Mouse (Mus musculus): ENCODE results near the gene Lrrc45.
"Not testable (repeated sequence)": the region's sequence is repeated elsewhere in the genome, so short reads cannot be mapped to it uniquely, and the experiment has no call there.

Lrrc45 gene

DNA sequence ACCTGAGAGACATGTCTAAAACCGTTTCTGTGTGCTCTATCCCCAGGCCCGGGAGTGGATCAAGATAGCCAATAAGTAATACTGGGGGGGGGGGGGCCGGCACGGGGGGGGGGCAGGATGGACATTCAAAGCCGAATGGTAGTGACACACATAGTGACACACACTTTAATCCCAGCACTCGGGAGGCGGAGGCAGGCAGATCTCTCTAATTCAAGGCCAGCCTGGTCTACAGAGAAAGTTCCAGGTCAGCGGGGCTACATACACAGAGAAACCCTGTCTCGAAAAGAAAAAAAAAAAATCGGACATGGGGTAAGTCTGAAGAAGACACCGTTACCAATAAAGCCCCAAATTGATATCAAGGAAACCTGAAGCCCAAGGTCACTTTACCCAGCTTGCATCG lies 13.8 kb downstream of the Lrrc45 start:
- DNase-seq (ENCODE audit: low read depth, low spot score), result no peak

GRCm38 (mm10) chr11:120728530-120729240 lies 15.0 kb downstream of the Lrrc45 start:
- DNase-seq (ENCODE audit: low read depth, low spot score), result no peak

DNA sequence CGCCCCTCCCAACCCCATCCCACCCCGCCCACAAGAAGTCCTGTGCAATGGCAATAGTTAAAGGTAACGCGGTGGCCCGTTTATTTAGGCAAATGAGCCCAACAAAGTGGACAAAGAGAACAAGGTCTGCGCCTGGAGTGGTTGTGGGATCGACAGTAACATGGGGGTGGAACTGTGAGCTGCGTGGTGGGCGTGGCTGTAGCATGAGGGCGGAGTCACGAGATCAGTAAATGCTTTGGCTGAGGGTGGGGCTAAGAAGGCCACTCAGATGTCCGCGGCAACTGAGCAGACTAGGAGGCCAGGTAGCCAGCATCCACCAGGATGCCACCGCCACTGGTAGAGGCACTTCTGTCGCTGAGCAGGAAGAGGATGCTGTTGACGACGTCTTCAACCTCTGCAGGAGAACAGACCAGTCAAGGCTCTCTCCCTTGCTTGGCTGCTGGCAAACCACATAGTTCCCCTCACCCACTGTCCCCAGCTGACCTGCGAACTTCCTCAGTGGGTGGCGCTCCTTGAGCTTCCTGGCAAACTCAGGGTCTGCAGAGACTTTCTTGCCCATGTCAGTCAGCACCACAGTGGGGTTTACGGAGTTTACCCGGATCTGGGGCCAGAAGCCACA lies 15.8 kb downstream of the Lrrc45 start:
- DNase-seq (ENCODE audit: low read depth, low spot score), result not testable (repeated sequence)

DNA sequence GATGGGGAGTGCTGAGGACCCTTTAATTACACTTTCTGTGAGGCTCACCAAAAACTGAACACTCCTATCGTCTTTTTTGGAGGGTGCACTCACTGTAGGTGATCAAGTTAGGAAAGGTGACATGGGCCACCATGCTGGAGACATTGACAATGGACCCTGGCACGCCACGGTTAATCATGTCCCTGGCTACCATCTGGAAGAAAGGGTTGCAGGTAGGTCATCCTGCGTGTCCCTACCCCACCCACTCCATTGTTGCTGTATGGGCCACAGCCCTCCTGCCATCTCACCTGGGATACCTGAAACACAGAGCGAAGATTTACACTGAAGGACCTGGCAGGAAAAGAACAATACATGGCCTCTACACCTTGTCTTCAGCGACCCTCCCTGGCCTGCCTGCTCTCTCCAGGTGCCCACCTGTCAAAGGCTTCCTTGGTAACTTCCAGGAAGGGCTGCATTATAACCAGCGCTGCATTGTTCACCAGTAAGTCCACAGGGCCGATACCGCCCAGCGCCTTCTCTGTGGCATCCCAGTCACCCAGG lies 16.7 kb downstream of the Lrrc45 start:
- no peak for DNase-seq (ENCODE audit: low read depth, low spot score)

DNA sequence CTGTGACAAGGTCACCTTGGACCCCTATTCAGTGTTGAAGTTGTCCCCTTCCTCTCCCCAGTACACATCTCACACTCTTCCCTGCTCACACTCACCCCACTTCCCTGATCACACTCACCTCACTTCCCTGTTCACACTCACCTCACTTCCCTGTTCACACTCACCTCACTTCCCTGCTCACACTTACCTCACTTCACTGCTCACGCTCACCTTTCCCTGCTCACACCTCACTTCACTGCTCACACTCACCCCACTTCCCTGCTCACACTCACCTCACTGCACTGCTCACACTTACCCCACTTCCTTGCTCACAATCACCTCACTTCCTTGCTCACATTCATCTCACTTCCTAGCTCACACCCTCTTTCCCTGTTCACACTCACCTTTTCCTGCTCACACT lies 17.7 kb downstream of the Lrrc45 start:
- no peak for DNase-seq (ENCODE audit: low read depth, low spot score)

GRCm38 (mm10) chr11:120731858-120732680 lies 18.3 kb downstream of the Lrrc45 start, which contains the start of gene Cbr2:
TSS of gene Cbr2 (minus strand) at chr11:120732114.
- no peak for DNase-seq (ENCODE audit: low read depth, low spot score)

- DNase-seq (ENCODE audit: low read depth, low spot score), result no peak
Observed at GRCm38 (mm10) chr11:120733521-120733920, 19.8 kb downstream of the Lrrc45 start.

DNA sequence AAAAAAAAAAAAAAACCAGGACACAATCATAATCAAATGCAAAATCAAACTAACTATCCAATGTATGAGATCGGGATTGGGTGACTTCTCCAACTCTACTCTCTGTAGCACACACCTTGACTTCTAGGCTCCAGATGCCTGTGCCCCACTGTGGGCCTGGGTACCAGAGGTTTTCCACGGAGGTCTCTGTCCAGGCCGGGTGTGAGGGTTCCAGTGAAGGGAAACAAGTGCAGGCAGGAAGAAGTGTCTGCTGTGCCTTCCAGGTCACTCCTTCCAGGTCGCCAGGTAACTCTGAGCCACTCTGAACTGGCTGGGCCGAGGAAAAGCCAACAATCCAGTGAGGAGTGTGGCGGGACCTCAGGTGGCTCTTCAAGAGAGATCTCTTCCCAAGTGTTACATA lies 22.7 kb downstream of the Lrrc45 start:
- DNase-seq (ENCODE audit: low read depth, low spot score), result no peak

GRCm38 (mm10) chr11:120740981-120741380 lies 27.3 kb downstream of the Lrrc45 start:
- no peak for DNase-seq (ENCODE audit: low read depth, low spot score)

DNA sequence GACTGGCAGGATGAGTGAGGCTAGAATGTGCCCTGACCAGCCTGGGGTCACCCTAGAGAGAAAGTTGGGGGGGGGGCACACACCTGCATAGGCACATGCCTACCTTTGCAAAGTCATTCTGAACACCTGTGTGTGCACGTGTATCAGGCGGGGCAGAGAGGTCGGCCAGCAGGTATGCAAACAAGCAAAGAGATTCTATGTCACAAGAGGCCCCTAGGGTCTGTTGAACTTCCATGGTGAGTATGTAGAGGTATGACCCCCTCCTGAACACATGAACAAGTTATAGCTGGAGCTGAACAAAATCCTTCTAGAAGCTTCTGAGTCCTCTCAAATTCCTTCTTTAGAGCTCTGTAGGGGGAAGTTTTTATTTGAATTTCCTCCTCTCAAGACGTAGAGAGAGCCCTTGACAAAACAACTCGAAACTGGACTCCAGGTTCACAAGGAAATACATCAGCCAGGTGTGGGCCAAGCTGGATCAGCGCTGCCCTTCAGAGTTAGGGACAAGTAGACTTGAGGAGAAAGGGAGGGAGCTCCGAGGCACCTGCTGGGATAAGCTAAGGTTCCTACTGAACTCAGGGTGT lies 30.5 kb downstream of the Lrrc45 start:
- DNase-seq (ENCODE audit: low read depth, low spot score), result no peak

GRCm38 (mm10) chr11:120747974-120748373 lies 34.2 kb downstream of the Lrrc45 start:
- DNase-seq (ENCODE audit: low read depth, low spot score), result no peak

GRCm38 (mm10) chr11:120749430-120749829 lies 35.7 kb downstream of the Lrrc45 start:
- DNase-seq (ENCODE audit: low read depth, low spot score), result no peak

GRCm38 (mm10) chr11:120751606-120752005 lies 37.9 kb downstream of the Lrrc45 start:
- DNase-seq (ENCODE audit: low read depth, low spot score), result no peak

- no peak for DNase-seq (ENCODE audit: low read depth, low spot score)
Observed at GRCm38 (mm10) chr11:120760236-120760635, 46.5 kb downstream of the Lrrc45 start.

GRCm38 (mm10) chr11:120761811-120762671 lies 48.3 kb downstream of the Lrrc45 start:
- no peak for DNase-seq (ENCODE audit: low read depth, low spot score)

- DNase-seq (ENCODE audit: low read depth, low spot score), result not testable (repeated sequence)
Observed at GRCm38 (mm10) chr11:120762672-120763041, 48.9 kb downstream of the Lrrc45 start, which contains the start of gene Hmga1b. TSS of gene Hmga1b (plus strand) at chr11:120762794.

GRCm38 (mm10) chr11:120763121-120763999 lies 49.6 kb downstream of the Lrrc45 start:
- not testable (repeated sequence) for DNase-seq (ENCODE audit: low read depth, low spot score)

DNA sequence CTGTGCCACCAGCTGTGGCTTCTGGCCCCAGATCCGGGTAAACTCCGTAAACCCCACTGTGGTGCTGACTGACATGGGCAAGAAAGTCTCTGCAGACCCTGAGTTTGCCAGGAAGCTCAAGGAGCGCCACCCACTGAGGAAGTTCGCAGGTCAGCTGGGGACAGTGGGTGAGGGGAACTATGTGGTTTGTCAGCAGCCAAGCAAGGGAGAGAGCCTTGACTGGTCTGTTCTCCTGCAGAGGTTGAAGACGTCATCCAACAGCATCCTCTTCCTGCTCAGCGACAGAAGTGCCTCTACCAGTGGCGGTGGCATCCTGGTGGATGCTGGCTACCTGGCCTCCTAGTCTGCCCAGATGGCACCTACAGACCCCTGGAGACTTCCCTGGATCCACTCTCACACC lies 53.3 kb downstream of the Lrrc45 start:
- DNase-seq (ENCODE audit: low read depth, low spot score), result not testable (repeated sequence)

- DNase-seq (ENCODE audit: low read depth, low spot score), result no peak
Observed at GRCm38 (mm10) chr11:120768206-120768605, 54.5 kb downstream of the Lrrc45 start.
